Mouse (Mus musculus): Measurements from ENCODE around the gene Rnft1. TPM values are rescaled to one million over a fixed set of nuclear protein-coding genes. Genes with fewer than 3 reads are reported as not detected.
A peak's percentile ranks its signal among the peaks of the same experiment; 100 is the strongest.
"Not testable (repeated sequence)": the region's sequence is repeated elsewhere in the genome, so short reads cannot be mapped to it uniquely, and the experiment has no call there.

Rnft1 gene
- polyA plus RNA-seq, 1 experiment from 2014 or later: 17.7 TPM

DNA sequence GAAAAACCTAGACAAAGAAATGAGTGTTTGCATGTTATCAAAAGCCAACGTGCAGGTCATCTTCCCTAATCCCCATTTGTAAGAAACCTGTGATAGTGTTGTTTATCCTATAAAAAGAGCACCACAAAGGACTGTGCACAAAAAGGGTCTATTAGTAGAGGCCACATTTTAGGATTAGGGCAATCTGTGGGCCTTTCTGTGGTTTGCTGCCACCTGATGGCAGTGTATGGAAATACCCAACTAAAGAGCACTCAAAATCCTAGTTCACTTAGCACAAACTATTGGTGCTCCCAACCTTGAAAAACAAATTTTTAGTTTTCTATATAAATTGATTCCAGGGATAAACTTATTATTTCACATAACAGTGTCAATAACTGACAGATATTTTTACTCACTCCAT lies 48.4 kb downstream of the Rnft1 start:
- H3K9me3 ChIP-seq: no peaks in the 10 kb centered on the region
- H3K4me3 ChIP-seq: no peak overlapping the region
- no peak overlapping the region for H3K9ac ChIP-seq
- no peak for ATAC-seq (ENCODE audit: low FRiP score)
- H3K36me3 ChIP-seq: peaks cover 51% of the 10 kb centered on the region
- WGBS: 85% methylated on average over 1 of the region's 1 CpGs
- no peaks in the 10 kb centered on the region for H3K4me1 ChIP-seq (replicated peaks)
- no peak overlapping the region for H3K4me2 ChIP-seq
- H3K27me3 ChIP-seq: no peaks in the 10 kb centered on the region
- H3K27ac ChIP-seq: no peak overlapping the region

GRCm38 (mm10) chr11:86533302-86533701 lies 48.8 kb downstream of the Rnft1 start:
- not testable (repeated sequence) for ATAC-seq (ENCODE audit: low FRiP score); H3K9ac ChIP-seq; H3K27ac ChIP-seq; H3K4me1 ChIP-seq (replicated peaks); H3K4me2 ChIP-seq; H3K27me3 ChIP-seq; H3K4me3 ChIP-seq; H3K9me3 ChIP-seq
- peaks cover 48% of the 10 kb centered on the region for H3K36me3 ChIP-seq
- WGBS: 95% methylated on average over 6 of the region's 6 CpGs

DNA sequence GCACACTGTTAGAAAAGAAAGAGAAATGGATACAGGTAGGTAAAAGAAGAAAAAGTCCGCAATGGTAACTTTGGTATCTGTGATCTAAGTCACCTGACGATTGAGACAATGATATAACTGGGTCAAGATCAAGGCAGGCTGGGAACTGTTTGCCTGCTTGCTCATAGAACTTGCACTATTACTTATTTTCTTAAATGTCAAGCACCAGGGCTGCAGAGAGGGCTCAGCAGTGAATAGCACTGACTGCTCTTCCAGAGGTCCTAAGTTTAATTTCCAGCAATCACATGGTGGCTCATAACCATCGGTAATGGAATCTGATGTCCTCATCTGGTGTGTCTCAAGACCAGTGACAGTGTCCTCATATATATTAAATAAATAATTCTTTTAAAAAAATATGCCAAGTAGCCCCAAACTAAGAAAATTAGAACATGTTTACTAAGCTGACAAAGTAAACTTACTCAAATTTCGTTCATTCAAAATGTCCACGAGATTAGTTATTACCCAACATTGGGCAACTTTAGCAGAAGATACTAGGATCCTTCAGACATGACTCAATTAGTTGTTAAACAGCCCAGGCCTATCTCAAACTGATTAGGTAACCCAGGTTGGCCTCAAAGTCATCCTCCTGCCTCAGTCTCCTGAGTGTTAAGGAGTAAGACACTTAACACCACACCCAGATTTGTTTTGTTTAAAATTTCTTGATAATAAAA lies 49.9 kb downstream of the Rnft1 start:
- 98% methylated on average over 5 of the region's 5 CpGs for WGBS

DNA sequence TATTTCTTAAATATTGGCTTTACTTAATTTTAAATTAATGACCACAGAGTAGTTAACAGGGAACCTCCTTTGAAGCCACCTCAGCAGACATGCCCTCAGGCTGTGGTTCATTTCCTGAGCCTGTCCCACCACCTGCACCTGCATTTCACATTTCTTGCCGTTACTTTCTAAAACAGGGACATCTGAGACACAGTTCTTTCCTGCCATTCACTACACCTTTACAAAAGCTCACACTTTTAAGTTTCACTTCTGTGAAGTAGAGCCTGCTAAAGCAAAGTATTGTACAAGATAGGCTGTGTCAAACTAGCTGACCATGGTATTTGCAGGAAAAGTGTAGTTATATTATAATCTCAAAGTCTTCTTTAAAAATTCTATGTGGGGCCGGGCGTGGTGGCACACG lies 54.3 kb downstream of the Rnft1 start:
- no peak overlapping the region for H3K9ac ChIP-seq
- H3K4me1 ChIP-seq (replicated peaks): peaks cover 20% of the 10 kb centered on the region
- H3K4me2 ChIP-seq: no peak overlapping the region
- H3K27ac ChIP-seq: no peak overlapping the region
- WGBS: 94% methylated on average over 4 of the region's 4 CpGs
- peaks cover 7% of the 10 kb centered on the region for H3K36me3 ChIP-seq
- H3K4me3 ChIP-seq: no peak overlapping the region
- H3K27me3 ChIP-seq: no peaks in the 10 kb centered on the region
- no peak for ATAC-seq (ENCODE audit: low FRiP score)
- no peaks in the 10 kb centered on the region for H3K9me3 ChIP-seq

More for the DNA sequence above, 49.9 kb downstream of the Rnft1 start:
- H3K4me3 ChIP-seq: no peak overlapping the region
- H3K9ac ChIP-seq: no peak overlapping the region
- no peak overlapping the region for H3K4me2 ChIP-seq
- no peak for ATAC-seq (ENCODE audit: low FRiP score)
- H3K9me3 ChIP-seq: no peaks in the 10 kb centered on the region
- no peaks in the 10 kb centered on the region for H3K4me1 ChIP-seq (replicated peaks)
- no peak overlapping the region for H3K27ac ChIP-seq
- H3K27me3 ChIP-seq: no peaks in the 10 kb centered on the region
- H3K36me3 ChIP-seq: peaks cover 39% of the 10 kb centered on the region

GRCm38 (mm10) chr11:86539716-86540475 lies 55.4 kb downstream of the Rnft1 start:
- no peaks in the 10 kb centered on the region for H3K27me3 ChIP-seq
- no peaks in the 10 kb centered on the region for H3K9me3 ChIP-seq
- H3K36me3 ChIP-seq: peaks cover under 1% of the 10 kb centered on the region
- no peak overlapping the region for H3K4me3 ChIP-seq
- peaks cover 22% of the 10 kb centered on the region for H3K4me1 ChIP-seq (replicated peaks)
- 95% methylated on average over 6 of the region's 6 CpGs for whole genome bisulfite sequencing
- no peak overlapping the region for H3K4me2 ChIP-seq
- ATAC-seq (ENCODE audit: low FRiP score): no peak
- no peak overlapping the region for H3K9ac ChIP-seq
- no peak overlapping the region for H3K27ac ChIP-seq

- 92% methylated on average over 2 of the region's 2 CpGs for WGBS
- H3K4me2 ChIP-seq: no peak overlapping the region
- H3K4me3 ChIP-seq: no peak overlapping the region
- no peaks in the 10 kb centered on the region for H3K9me3 ChIP-seq
- no peak overlapping the region for H3K27ac ChIP-seq
- no peaks in the 10 kb centered on the region for H3K27me3 ChIP-seq
- H3K36me3 ChIP-seq: no peaks in the 10 kb centered on the region; the same call in none of the 2 replicates
- ATAC-seq (ENCODE audit: low FRiP score): no peak
- H3K4me1 ChIP-seq (replicated peaks): peaks cover 25% of the 10 kb centered on the region
- H3K9ac ChIP-seq: no peak overlapping the region
Observed at GRCm38 (mm10) chr11:86540476-86540845, 56.0 kb downstream of the Rnft1 start.

GRCm38 (mm10) chr11:86542851-86543250 lies 58.4 kb downstream of the Rnft1 start:
- Histone ChIP-seq H3K4me2 (no peak overlapping the region), H3K27ac (no peak overlapping the region), H3K9ac (no peak overlapping the region), H3K4me3 (no peak overlapping the region), H3K4me1 (replicated peaks) (peaks cover 29% of the 10 kb centered on the region), H3K36me3 (no peaks in the 10 kb centered on the region; the same call in none of the 2 replicates), H3K9me3 (no peaks in the 10 kb centered on the region), H3K27me3 (no peaks in the 10 kb centered on the region)
- 94% methylated on average over 1 of the region's 1 CpGs for WGBS
- no peak for ATAC-seq (ENCODE audit: low FRiP score)

GRCm38 (mm10) chr11:86543960-86544638 lies 59.6 kb downstream of the Rnft1 start:
- peaks cover 29% of the 10 kb centered on the region for H3K4me1 ChIP-seq (replicated peaks)
- peak; percentile 84 for ATAC-seq (ENCODE audit: low FRiP score)
- H3K36me3 ChIP-seq: no peaks in the 10 kb centered on the region; the same call in 1 of the 2 replicates
- peak overlapping the region; percentile 97 for H3K9ac ChIP-seq
- H3K9me3 ChIP-seq: no peaks in the 10 kb centered on the region
- no peaks in the 10 kb centered on the region for H3K27me3 ChIP-seq
- H3K4me3 ChIP-seq: peak overlapping the region; percentile 94
- peak overlapping the region; percentile 85 for H3K4me2 ChIP-seq
- peak overlapping the region; percentile 91 for H3K27ac ChIP-seq
- 2% methylated on average over 39 of the region's 50 CpGs for WGBS

DNA sequence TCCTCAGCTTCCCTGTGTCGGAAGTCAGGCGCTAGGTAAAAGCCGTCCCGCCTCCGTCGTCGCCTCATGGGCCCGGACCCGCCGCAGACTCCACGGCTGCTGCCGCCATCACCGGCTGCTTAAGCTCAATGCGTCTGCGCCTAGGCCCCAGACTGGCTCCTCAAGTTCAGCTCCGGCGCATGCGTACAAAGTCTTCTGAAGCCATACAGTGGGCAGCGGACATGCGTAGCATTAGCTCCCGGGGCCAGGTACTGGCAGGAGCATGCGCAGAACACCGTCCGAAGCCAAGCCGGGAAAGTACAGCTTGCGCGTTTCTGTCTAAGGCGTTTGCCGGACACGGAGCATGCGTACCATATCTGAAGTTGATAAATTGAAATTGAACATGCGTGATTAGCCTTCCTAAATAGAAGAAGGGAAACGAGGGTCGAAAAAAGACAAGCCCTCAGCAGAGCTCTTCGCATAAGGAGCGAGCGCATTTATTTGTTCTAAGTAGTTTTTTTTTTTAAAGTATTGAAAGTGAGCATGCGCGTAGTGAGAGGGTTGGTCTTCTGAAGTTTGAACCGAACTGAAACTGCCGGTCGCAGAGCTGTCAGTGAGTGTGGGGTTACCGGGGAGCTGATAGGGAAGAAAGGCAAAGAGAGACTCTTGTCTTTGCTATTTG lies 60.3 kb downstream of the Rnft1 start, which contains the start of the genes Rps6kb1 and Tubd1:
TSS of gene Rps6kb1 (minus strand) at position 167 of the 661 bp plus-strand sequence.
TSS of gene Tubd1 (plus strand) at position 353 of the 661 bp plus-strand sequence.
- Histone ChIP-seq H3K4me1 (replicated peaks) (peaks cover 29% of the 10 kb centered on the region), H3K9me3 (no peaks in the 10 kb centered on the region), H3K36me3 (peaks cover 5% of the 10 kb centered on the region), H3K4me3 (peak within 1 kb of the TSS; percentile 94), H3K27ac (peak within 1 kb of the TSS; percentile 91), H3K4me2 (peak within 1 kb of the TSS; percentile 85), H3K9ac (peak within 1 kb of the TSS; percentile 97), H3K27me3 (no peaks in the 10 kb centered on the region)
- peak; percentile 98 for ATAC-seq (ENCODE audit: low FRiP score)
- WGBS: under 1% methylated on average over 43 of the region's 43 CpGs

- Histone ChIP-seq H3K4me1 (replicated peaks) (peaks cover 29% of the 10 kb centered on the region), H3K27me3 (no peaks in the 10 kb centered on the region), H3K9ac (0 out of 2 replicates have a peak overlapping the region, but pooled peaks have one; percentile 9), H3K4me2 (peak overlapping the region; percentile 59), H3K9me3 (no peaks in the 10 kb centered on the region), H3K36me3 (peaks cover 11% of the 10 kb centered on the region), H3K4me3 (peak overlapping the region; percentile 94), H3K27ac (no peak overlapping the region)
- 83% methylated on average over 8 of the region's 8 CpGs for WGBS
- ATAC-seq (ENCODE audit: low FRiP score): no peak
Observed at GRCm38 (mm10) chr11:86545556-86545955, 61.1 kb downstream of the Rnft1 start.

- Histone ChIP-seq H3K4me3 (no peak overlapping the region), H3K9me3 (no peaks in the 10 kb centered on the region), H3K36me3 (peaks cover 11% of the 10 kb centered on the region; the same call in 1 of the 2 replicates), H3K27me3 (no peaks in the 10 kb centered on the region), H3K27ac (no peak overlapping the region), H3K4me2 (no peak overlapping the region), H3K4me1 (replicated peaks) (peaks cover 21% of the 10 kb centered on the region), H3K9ac (no peak overlapping the region)
- 100% methylated on average over 1 of the region's 1 CpGs for WGBS
- no peak for ATAC-seq (ENCODE audit: low FRiP score)
Observed at GRCm38 (mm10) chr11:86547412-86547811, 63.0 kb downstream of the Rnft1 start.

All from hindbrain, embryonic 13.5 days (tissue).